17 mouse cellular contexts compared by ENCODE assay signal in genomic region chr17:14099886-14100285, GRCm38 (mm10). TPM values are rescaled to one million over a fixed set of nuclear protein-coding genes. Genes with fewer than 3 reads are reported as not detected.
DNase-seq lines count a peak whose midpoint lies in the region; ATAC-seq and TF ChIP-seq lines count a peak whose summit lies in the region.
"Not testable (repeated sequence)": the region's sequence is repeated elsewhere in the genome, so short reads cannot be mapped to it uniquely, and the experiment has no call there.
"Had no signal": no experiment of that assay in that cellular context is flagged by ENCODE, and none has a peak within 500 bp of the region (broad histone marks: within the 10 kb centered on the region; RNA-seq: fewer than 3 reads in every experiment).

No protein-coding gene starts in this region.

- not testable (repeated sequence) for H3K4me1 ChIP-seq in ES-Bruce4 (ENCODE audit: control insufficient read depth, insufficient read depth, low read length); embryonic facial prominence, embryonic 11.5 days (ENCODE audit: control insufficient read depth, insufficient read depth, low read length); limb, embryonic 11.5 days (ENCODE audit: control insufficient read depth, insufficient read depth, low read length)

- not testable (repeated sequence) for H3K27me3 ChIP-seq in ES-Bruce4 (ENCODE audit: control insufficient read depth, insufficient read depth, low read length, poor library complexity, severe bottlenecking); embryonic facial prominence, embryonic 11.5 days (ENCODE audit: control insufficient read depth, insufficient read depth, low read length); limb, embryonic 11.5 days (ENCODE audit: control insufficient read depth, insufficient read depth, low read length)

- ATAC-seq in embryonic facial prominence, embryonic 11.5 days (replicated peaks; ENCODE audit: insufficient number of reproducible peaks, low FRiP score, low TSS enrichment, low read depth); limb, embryonic 11.5 days (ENCODE audit: insufficient number of reproducible peaks, low FRiP score, low TSS enrichment, low read depth): not testable (repeated sequence)

- H3K27ac ChIP-seq in ES-Bruce4 (ENCODE audit: insufficient read depth, low read length): peak overlapping the region; percentile 98
- not testable (repeated sequence) for H3K27ac ChIP-seq in embryonic facial prominence, embryonic 11.5 days (replicated peaks; ENCODE audit: low read depth, low read length); limb, embryonic 11.5 days (replicated peaks; ENCODE audit: low read depth, low read length)

- TF ChIP-seq EP300 in ES-Bruce4 (IDR thresholded peaks at IDR 0.05; ENCODE audit: insufficient read depth, low read depth, low read length): not testable (repeated sequence)

- peak overlapping the region; percentile 63; the same call in 1 of the 2 replicates for H3K9ac ChIP-seq in ES-Bruce4 (ENCODE audit: low read depth, poor library complexity, severe bottlenecking)
- not testable (repeated sequence) for H3K9ac ChIP-seq in embryonic facial prominence, embryonic 11.5 days (replicated peaks; ENCODE audit: low read length); limb, embryonic 11.5 days (ENCODE audit: low read length)

- not testable (repeated sequence) for H3K36me3 ChIP-seq in ES-Bruce4 (ENCODE audit: control insufficient read depth, insufficient read depth, low read length, poor library complexity, severe bottlenecking); embryonic facial prominence, embryonic 11.5 days (replicated peaks; ENCODE audit: control insufficient read depth, insufficient read depth, low read depth, low read length); limb, embryonic 11.5 days (ENCODE audit: control insufficient read depth, insufficient read depth, low read length)

- DNase-seq in NIH3T3 (ENCODE audit: low read depth): peak; percentile 59
- peak; percentile 36 for DNase-seq in embryo, embryonic 10.5 days (ENCODE audit: low spot score)
- peak; percentile 24 for DNase-seq in embryo, embryonic 9.5 days (ENCODE audit: extremely low spot score)
- DNase-seq in embryonic facial prominence, embryonic 11.5 days (ENCODE audit: low spot score): peak; percentile 73
- peak; percentile 14 for DNase-seq in forelimb bud, embryonic 11.5 days (ENCODE audit: low read depth, low spot score)
- DNase-seq in limb, embryonic 11.5 days (ENCODE audit: low spot score): peak; percentile 25

- not testable (repeated sequence) for H3K4me2 ChIP-seq in embryonic facial prominence, embryonic 11.5 days (ENCODE audit: low read depth, low read length); limb, embryonic 11.5 days (ENCODE audit: low read depth, severe bottlenecking)

- H3K4me3 ChIP-seq in ES-Bruce4 (ENCODE audit: low read depth, low read length): peak overlapping the region; percentile 14; the same call in 1 of the 2 replicates
- H3K4me3 ChIP-seq in embryonic facial prominence, embryonic 11.5 days (ENCODE audit: low read depth, low read length); limb, embryonic 11.5 days (ENCODE audit: low read depth, low read length): not testable (repeated sequence)

- 37% methylated on average over 3 of the region's 3 CpGs for WGBS in embryonic facial prominence, embryonic 11.5 days
- 8% methylated on average over 3 of the region's 3 CpGs for WGBS in limb, embryonic 11.5 days

- not testable (repeated sequence) for H3K9me3 ChIP-seq in ES-Bruce4 (replicated peaks; ENCODE audit: control insufficient read depth, insufficient read depth, low read length, poor library complexity, severe bottlenecking); embryonic facial prominence, embryonic 11.5 days (replicated peaks; ENCODE audit: control insufficient read depth, low read length); limb, embryonic 11.5 days (ENCODE audit: control insufficient read depth, low read length)

- TF ChIP-seq POLR2A in ES-Bruce4 (IDR thresholded peaks at IDR 0.05; ENCODE audit: insufficient read depth, low read length): not testable (repeated sequence)

- TF ChIP-seq CTCF in ES-Bruce4 (IDR thresholded peaks at IDR 0.05; ENCODE audit: low read depth, low read length): not testable (repeated sequence)

RNA-seq across cellular contexts. Expression of gene Gm7358, which starts 40.6 kb away (rescaled TPM):
- not detected in 2 replicates for polyA plus RNA-seq in ES-Bruce4 (2011; ENCODE audit: insufficient read depth, insufficient read length, low read depth, missing spikeins)
- polyA plus RNA-seq in embryonic facial prominence, embryonic 11.5 days (2014; fragmentation: Nextera tagmentation; extraction: Ambion mirVana): not detected in 2 replicates
- not detected in 2 replicates for polyA plus RNA-seq in limb, embryonic 11.5 days (2014; fragmentation: Nextera tagmentation; extraction: Ambion mirVana)
- polyA plus RNA-seq: adrenal gland, adult 2 months; brain, embryonic 14.5 days; CD4-positive, CD25-positive, alpha-beta regulatory T cell, adult 4 months; embryonic facial prominence, embryonic 13.5 days; forebrain, embryonic 11.5 days; forebrain, embryonic 13.5 days; forebrain, embryonic 15.5 days; forebrain, postnatal 0 days; frontal cortex, adult 2 months; G1E had no signal

Comparison
In these comparisons a context has a peak if more than half of its experiments do, and no peak if none do; other contexts are left out.
1. DNase-seq: peak in every context shown above with its lines; median percentile 73 in embryonic facial prominence, embryonic 11.5 days; 59 in NIH3T3; 36 in embryo, embryonic 10.5 days; 25 in limb, embryonic 11.5 days; 24 in embryo, embryonic 9.5 days; 14 in forelimb bud, embryonic 11.5 days.